Mouse (Mus musculus): Measurements from ENCODE around the gene Asl. TPM values are rescaled to one million over a fixed set of nuclear protein-coding genes. Genes with fewer than 3 reads are reported as not detected.

Gene Asl
- polyA plus RNA-seq, 1 experiment from 2014 or later = 29.6 TPM

DNA sequence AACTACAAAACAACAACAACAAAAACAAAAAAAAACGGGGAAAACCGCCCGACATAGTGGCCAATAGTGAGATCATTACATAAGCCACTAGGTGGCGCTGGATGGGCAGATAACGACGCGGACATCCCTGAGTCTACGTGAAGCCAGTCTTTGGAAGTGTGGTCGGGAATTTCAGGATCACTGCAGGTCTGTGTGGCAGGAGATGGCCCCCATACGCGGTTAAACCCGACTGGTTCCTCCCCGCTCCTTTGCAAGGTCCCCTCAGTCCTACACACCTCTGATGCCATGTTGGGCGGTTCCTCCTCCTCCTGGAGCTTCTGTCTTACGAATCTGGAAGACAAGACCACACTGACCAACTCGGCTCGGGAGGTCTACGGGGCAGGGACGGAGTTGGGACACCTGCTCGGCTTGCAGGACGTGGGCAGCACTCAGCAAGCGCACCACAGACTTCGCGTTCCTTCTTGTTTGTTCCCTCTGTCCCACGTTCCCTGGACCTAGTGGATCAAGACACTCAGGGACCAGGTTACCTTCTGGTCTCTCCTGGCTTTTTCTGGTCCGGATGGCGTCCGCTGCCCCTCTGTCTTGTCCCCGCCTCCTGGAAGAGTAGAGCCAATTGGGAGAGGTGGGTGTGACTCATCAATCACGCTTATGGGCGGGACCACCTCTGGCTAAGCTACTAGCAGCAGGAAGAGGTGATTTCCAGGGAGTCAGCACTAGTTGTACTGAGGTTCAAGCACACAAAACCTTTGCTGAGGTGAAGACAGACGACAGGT lies 5.1 kb downstream of the Asl start:
- Histone ChIP-seq H3K27ac (peak overlapping the region; percentile 69), H3K4me2 (peak overlapping the region; percentile 73)
- WGBS = under 1% methylated on average over 32 of the region's 32 CpGs

GRCm38 (mm10) chr5:130023067-130023766 lies 5.8 kb downstream of the Asl start:
- Histone ChIP-seq H3K27me3 (peaks cover 4% of the 10 kb centered on the region; the same call in 1 of the 2 replicates), H3K9ac (replicated peaks) (0 out of 2 replicates have a peak overlapping the region, but pooled peaks have one; percentile 37), H3K4me1 (replicated peaks) (peaks cover 14% of the 10 kb centered on the region; the same call in 1 of the 2 replicates), H3K4me3 (replicated peaks) (peak overlapping the region; percentile 49), H3K36me3 (peaks cover 3% of the 10 kb centered on the region; the same call in 1 of the 2 replicates), H3K9me3 (no peaks in the 10 kb centered on the region), H3K27ac (no peak overlapping the region), H3K4me2 (peak overlapping the region; percentile 73)
- WGBS = 44% methylated on average over 12 of the region's 12 CpGs
- ATAC-seq (ENCODE audit: insufficient number of reproducible peaks, insufficient read depth, low FRiP score, low TSS enrichment, low read depth) = no peak

More for the DNA sequence above, 5.1 kb downstream of the Asl start:
- ATAC-seq (ENCODE audit: insufficient number of reproducible peaks, insufficient read depth, low FRiP score, low TSS enrichment, low read depth) = peak; percentile 81
- Histone ChIP-seq H3K27me3 (peaks cover 4% of the 10 kb centered on the region; the same call in 1 of the 2 replicates), H3K4me3 (replicated peaks) (peak overlapping the region; percentile 49), H3K36me3 (no peaks in the 10 kb centered on the region), H3K9me3 (no peaks in the 10 kb centered on the region), H3K9ac (replicated peaks) (peak overlapping the region; percentile 61), H3K4me1 (replicated peaks) (peaks cover 14% of the 10 kb centered on the region; the same call in 1 of the 2 replicates)

DNA sequence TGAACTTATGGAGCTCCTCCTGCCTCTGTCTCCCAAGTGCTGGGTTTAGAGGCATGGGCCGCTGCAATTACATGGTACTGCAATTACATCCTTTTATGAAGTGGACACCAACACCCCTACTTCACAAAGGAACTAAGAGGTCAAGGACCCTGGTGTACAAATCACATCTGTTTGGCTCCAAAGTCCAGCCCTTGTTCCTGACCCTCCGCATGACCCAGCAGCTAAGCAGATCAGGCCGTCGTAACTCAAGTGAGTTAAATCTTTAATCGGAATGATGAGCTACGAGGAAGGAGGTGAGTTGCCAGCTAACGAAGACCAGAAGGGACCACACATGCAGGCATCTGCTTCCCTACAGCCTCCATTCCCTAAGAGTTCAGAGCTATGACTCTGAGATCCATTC lies 6.7 kb downstream of the Asl start:
- H3K27ac ChIP-seq = no peak overlapping the region
- no peak overlapping the region for H3K4me2 ChIP-seq
- peaks cover 14% of the 10 kb centered on the region; the same call in 1 of the 2 replicates for H3K4me1 ChIP-seq (replicated peaks)
- H3K4me3 ChIP-seq (replicated peaks) = no peak overlapping the region
- H3K9me3 ChIP-seq = no peaks in the 10 kb centered on the region
- peaks cover 9% of the 10 kb centered on the region; the same call in 1 of the 2 replicates for H3K36me3 ChIP-seq
- no peak for ATAC-seq (ENCODE audit: insufficient number of reproducible peaks, insufficient read depth, low FRiP score, low TSS enrichment, low read depth)
- peaks cover 4% of the 10 kb centered on the region; the same call in 1 of the 2 replicates for H3K27me3 ChIP-seq
- WGBS = 28% methylated on average over 7 of the region's 7 CpGs
- H3K9ac ChIP-seq (replicated peaks) = 0 out of 2 replicates have a peak overlapping the region, but pooled peaks have one; percentile 9

DNA sequence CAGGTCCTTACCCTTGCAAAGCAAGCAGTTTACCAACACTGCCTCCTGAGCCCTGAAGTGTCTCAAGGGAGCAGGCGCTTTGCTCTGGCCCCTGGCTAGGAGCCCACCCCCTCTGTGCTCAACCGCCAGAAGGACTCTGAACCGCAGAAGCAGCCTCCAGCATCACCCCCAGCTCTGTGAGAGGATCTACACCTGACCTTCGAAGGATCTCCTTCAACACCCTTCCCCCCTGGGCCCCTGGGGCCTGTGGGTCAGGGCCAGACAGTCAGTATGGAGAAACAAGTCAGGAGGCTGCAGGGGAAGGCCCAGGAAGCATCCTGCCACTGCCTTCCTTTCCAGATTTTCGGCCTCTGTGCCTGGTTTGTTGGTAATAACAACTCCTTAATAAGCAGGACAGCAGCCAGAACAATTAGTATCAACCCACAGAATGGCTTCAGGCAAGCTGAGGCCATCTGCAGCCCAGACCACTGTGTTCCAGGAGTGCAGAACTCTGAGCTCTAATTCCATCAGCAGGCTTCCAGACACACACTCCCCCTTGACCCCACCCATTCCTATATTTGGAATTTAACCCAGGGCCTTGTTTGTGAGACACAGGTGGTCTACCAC lies 7.6 kb downstream of the Asl start:
- 32% methylated on average over 5 of the region's 5 CpGs for WGBS
- peak overlapping the region; percentile 40 for H3K9ac ChIP-seq (replicated peaks)
- peaks cover 14% of the 10 kb centered on the region; the same call in 1 of the 2 replicates for H3K4me1 ChIP-seq (replicated peaks)
- H3K36me3 ChIP-seq = peaks cover 11% of the 10 kb centered on the region; the same call in 1 of the 2 replicates
- H3K27me3 ChIP-seq = no peaks in the 10 kb centered on the region
- H3K9me3 ChIP-seq = no peaks in the 10 kb centered on the region
- no peak overlapping the region for H3K4me2 ChIP-seq
- no peak overlapping the region for H3K4me3 ChIP-seq (replicated peaks)
- no peak for ATAC-seq (ENCODE audit: insufficient number of reproducible peaks, insufficient read depth, low FRiP score, low TSS enrichment, low read depth)
- peak overlapping the region; percentile 66 for H3K27ac ChIP-seq

DNA sequence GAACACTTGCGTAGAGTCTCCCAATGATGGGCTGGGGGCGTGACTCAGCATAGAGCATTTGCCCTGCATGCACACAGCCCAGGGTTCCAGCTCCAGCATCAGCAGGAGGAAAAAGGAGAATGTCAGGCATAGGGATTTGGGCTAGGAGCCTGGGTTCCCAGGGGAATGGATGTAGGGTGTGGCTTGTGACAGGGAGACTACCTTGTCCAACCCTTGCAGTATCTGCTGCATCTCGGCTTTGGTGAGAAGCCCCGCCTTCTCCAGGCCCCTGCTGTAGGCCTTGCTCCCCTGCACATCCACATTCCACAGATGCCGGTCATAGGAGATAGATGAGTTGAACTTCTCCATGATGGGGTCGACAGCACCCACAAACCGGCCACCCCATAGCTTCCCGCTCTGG lies 9.6 kb downstream of the Asl start:
- 76% methylated on average over 8 of the region's 8 CpGs for WGBS
- H3K27me3 ChIP-seq = no peaks in the 10 kb centered on the region
- peaks cover 31% of the 10 kb centered on the region for H3K36me3 ChIP-seq
- peaks cover 13% of the 10 kb centered on the region; the same call in 1 of the 2 replicates for H3K4me1 ChIP-seq (replicated peaks)
- H3K9me3 ChIP-seq = 0 out of 2 replicates have a peak, but pooled peaks cover 3% of the 10 kb centered on the region
- no peak overlapping the region for H3K4me2 ChIP-seq
- no peak overlapping the region for H3K9ac ChIP-seq (replicated peaks)
- no peak overlapping the region for H3K27ac ChIP-seq
- H3K4me3 ChIP-seq (replicated peaks) = no peak overlapping the region
- no peak for ATAC-seq (ENCODE audit: insufficient number of reproducible peaks, insufficient read depth, low FRiP score, low TSS enrichment, low read depth)

- Histone ChIP-seq H3K9me3 (peaks cover 16% of the 10 kb centered on the region; the same call in 1 of the 2 replicates), H3K27me3 (no peaks in the 10 kb centered on the region), H3K4me1 (replicated peaks) (no peaks in the 10 kb centered on the region), H3K4me3 (replicated peaks) (no peak overlapping the region), H3K9ac (replicated peaks) (no peak overlapping the region), H3K4me2 (no peak overlapping the region), H3K36me3 (peaks cover 57% of the 10 kb centered on the region), H3K27ac (no peak overlapping the region)
- WGBS = 97% methylated on average over 3 of the region's 3 CpGs
- no peak for ATAC-seq (ENCODE audit: insufficient number of reproducible peaks, insufficient read depth, low FRiP score, low TSS enrichment, low read depth)
These were observed 13.9 kb downstream of the Asl start for GRCm38 (mm10) chr5:130015104-130015503.

DNA sequence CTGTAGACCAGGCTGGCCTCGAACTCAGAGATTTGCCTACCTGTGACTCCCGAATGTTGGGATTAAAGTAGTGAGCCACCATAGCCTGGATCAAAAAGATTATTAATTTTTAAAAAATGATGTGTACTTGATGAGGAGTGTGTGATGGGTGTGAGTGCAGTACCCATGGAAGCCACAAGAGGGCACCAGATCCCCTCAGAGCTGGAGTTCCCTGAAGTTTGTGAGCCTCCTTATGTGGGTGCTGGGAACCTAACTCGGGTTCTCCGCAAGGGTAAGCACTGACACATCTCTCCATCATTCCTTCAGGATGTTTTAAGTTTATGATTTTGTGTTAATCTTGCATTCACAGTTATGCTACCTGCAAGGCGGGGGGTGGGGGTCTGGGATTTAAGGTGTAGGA lies 18.1 kb downstream of the Asl start:
- H3K4me3 ChIP-seq (replicated peaks) = no peak overlapping the region
- no peak overlapping the region for H3K27ac ChIP-seq
- H3K36me3 ChIP-seq = peaks cover 41% of the 10 kb centered on the region
- H3K4me2 ChIP-seq = no peak overlapping the region
- H3K9me3 ChIP-seq = peaks cover 16% of the 10 kb centered on the region; the same call in 1 of the 2 replicates
- WGBS = 94% methylated on average over 5 of the region's 5 CpGs
- H3K27me3 ChIP-seq = no peaks in the 10 kb centered on the region
- H3K4me1 ChIP-seq (replicated peaks) = no peaks in the 10 kb centered on the region
- no peak overlapping the region for H3K9ac ChIP-seq (replicated peaks)
- no peak for ATAC-seq (ENCODE audit: insufficient number of reproducible peaks, insufficient read depth, low FRiP score, low TSS enrichment, low read depth)

DNA sequence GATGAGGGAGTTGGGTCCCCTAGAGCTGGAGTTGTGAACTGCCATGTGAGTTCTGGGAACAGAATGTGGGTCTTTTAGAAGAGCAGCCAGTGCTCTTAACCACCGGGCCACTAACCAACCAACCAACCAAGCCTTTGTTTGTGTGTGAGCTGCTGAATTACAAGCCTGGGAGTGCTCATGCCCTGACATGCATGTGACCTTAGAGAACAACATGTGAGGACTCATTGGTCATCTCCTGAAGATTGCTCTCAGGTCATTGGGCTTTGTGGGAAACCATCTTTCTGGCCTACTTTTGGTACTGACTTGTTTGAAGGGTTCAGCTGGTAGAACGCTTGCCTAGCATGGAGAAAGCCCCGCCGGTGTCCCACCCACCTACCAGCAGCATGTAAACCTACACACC lies 19.3 kb downstream of the Asl start:
- H3K9ac ChIP-seq (replicated peaks) = no peak overlapping the region
- H3K27me3 ChIP-seq = no peaks in the 10 kb centered on the region
- ATAC-seq (ENCODE audit: insufficient number of reproducible peaks, insufficient read depth, low FRiP score, low TSS enrichment, low read depth) = no peak
- H3K4me2 ChIP-seq = no peak overlapping the region
- H3K4me1 ChIP-seq (replicated peaks) = no peaks in the 10 kb centered on the region
- H3K27ac ChIP-seq = no peak overlapping the region
- H3K4me3 ChIP-seq (replicated peaks) = no peak overlapping the region
- WGBS = 96% methylated on average over 4 of the region's 4 CpGs
- H3K9me3 ChIP-seq = peaks cover 19% of the 10 kb centered on the region; the same call in 1 of the 2 replicates
- H3K36me3 ChIP-seq = peaks cover 29% of the 10 kb centered on the region

GRCm38 (mm10) chr5:130008034-130008590 lies 20.9 kb downstream of the Asl start:
- 77% methylated on average over 6 of the region's 6 CpGs for WGBS
- Histone ChIP-seq H3K4me2 (no peak overlapping the region), H3K9ac (replicated peaks) (no peak overlapping the region), H3K4me3 (replicated peaks) (no peak overlapping the region), H3K27ac (no peak overlapping the region), H3K36me3 (peaks cover 18% of the 10 kb centered on the region), H3K9me3 (peaks cover 27% of the 10 kb centered on the region; the same call in 1 of the 2 replicates), H3K27me3 (no peaks in the 10 kb centered on the region), H3K4me1 (replicated peaks) (peaks cover 2% of the 10 kb centered on the region; the same call in 1 of the 2 replicates)
- no peak for ATAC-seq (ENCODE audit: insufficient number of reproducible peaks, insufficient read depth, low FRiP score, low TSS enrichment, low read depth)

- H3K4me1 ChIP-seq (replicated peaks) = peaks cover 6% of the 10 kb centered on the region; the same call in 1 of the 2 replicates
- no peak for ATAC-seq (ENCODE audit: insufficient number of reproducible peaks, insufficient read depth, low FRiP score, low TSS enrichment, low read depth)
- peaks cover 17% of the 10 kb centered on the region for H3K36me3 ChIP-seq
- no peak overlapping the region for H3K9ac ChIP-seq (replicated peaks)
- H3K27ac ChIP-seq = no peak overlapping the region
- peaks cover 27% of the 10 kb centered on the region; the same call in 1 of the 2 replicates for H3K9me3 ChIP-seq
- WGBS = 95% methylated on average over 1 of the region's 1 CpGs
- H3K4me3 ChIP-seq (replicated peaks) = no peak overlapping the region
- no peak overlapping the region for H3K4me2 ChIP-seq
- no peaks in the 10 kb centered on the region for H3K27me3 ChIP-seq
These were observed 21.7 kb downstream of the Asl start for GRCm38 (mm10) chr5:130007344-130007743.

Measured in limb, embryonic 12.5 days (tissue).